Mouse (Mus musculus) fibroblast of lung, adult 2 months (primary cell): ENCODE data around the gene Vps9d1.
"Not testable (repeated sequence)": the region's sequence is repeated elsewhere in the genome, so short reads cannot be mapped to it uniquely, and the experiment has no call there.

ENCODE experiments used
- DNase-seq: peaks from one replicate; pipeline ENCODE4 v3.0.0-alpha.2; 2011; ENCODE audit warnings: low read depth

Gene Vps9d1

DNA sequence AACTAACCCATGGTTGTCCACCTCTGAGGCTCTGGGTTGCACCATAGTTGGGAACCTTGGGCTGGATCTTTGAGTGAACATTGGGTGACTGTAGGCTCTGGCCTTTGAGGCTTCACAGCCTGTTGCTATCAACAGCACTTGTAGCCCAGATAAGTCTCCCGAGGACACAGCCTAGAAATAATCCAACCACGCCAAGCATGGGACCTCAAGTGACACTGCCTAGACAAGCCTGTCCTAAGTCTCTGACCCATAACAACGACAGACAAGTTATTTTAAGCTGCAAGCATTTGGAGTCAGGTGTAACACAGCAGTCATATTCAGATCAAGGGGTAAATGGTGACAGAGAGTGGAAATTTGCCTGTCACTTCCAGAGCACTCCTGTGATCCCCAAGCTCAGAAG is 38.7 kb downstream of the Vps9d1 start:
- DNase-seq = no peak

DNA sequence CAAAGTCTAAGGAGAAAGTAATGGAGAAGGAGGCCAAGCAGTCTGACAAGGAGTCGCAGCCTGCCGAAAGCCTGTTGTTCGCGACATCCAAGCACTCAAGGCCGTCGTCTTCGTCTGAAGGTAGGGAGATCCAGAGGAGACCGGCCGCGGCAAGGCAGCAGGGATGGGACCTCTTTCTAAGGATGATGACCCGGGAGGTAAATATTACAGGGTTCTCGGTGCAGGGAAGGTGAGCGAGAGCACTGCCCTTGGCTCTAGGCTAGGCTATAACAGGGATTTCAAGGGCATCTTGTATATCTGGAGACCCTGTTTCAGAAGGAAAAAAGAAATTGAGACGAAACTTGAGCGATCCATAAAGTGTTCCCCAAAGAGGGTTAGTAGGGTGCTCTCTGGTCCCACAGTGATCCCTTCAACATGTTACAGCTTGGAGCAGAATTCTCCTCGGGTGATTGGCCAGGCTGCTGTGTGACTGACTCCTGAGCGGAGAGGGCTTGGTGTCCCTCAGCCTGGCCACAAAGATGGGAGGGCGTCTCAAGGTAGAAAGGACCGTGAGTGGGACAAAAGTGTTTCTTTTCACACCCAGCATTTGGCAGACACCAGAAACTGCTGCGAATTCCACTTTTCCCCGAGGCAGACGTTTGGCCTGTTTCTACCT is 40.9 kb downstream of the Vps9d1 start:
- no peak for DNase-seq

DNA sequence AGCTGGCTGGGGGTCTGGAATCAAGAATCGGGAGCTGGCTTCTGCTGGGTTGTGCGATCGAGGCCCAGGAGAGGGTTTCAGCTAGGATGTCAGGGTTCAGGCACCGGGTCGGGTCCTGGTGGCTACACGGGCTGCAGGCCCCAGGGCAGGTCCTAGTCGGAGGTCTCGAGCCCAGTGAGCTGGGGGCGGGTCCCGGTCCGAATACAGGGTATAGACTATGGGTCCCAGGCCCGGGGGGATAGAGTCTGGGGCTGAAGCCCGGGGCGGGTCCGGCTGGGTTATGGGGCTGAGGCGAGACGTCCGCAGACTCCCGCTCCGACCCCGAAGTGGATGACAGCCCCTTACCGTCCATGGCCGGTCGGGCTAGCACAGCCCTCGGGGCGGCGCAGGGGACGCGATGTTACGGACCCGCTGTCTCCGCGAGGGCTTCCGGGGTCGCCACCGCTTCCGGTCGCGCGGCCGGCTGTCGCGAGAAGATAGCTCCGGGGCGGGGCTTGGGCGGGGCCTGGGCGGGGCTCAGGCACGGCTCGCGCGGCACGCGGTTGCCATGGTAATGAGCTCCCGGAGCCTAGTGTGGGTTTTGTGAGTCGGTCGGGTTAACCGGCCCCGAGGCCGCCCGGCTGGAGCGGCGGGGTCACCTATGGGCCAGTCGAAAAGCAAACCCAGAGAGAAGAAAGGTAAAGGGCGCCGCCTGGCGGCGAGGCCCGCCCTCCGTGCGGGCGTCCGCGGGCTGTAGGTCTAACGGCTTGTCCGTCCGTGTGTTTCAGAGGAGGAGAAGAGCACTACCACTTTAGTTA is 41.6 kb downstream of the Vps9d1 start, which contains the start of the genes Chmp1a and Spata33:
Gene Chmp1a, minus strand, starts transcription at position 443 of the 797 bp plus-strand sequence.
Gene Spata33, plus strand, starts transcription at position 512 of the 797 bp plus-strand sequence.
- DNase-seq = peak; percentile 79

DNA sequence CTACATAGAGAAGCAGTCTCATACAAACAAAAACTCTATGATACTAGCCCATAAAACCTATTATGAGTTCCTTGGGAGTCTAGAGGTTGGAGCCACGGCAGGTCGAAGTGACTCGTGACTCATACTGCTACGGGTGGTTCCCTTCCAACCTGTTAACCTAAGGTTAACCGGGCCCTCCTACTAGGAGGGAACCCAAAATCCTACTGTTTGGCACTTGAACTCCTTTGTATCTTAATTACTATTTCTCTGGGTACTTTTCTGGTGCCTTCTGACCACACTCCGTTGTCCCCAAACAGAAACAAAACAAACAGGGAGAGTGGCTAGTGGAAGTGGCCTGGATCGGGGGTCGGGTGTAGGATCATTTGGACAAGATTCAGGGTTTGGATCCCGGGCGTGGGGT is 42.3 kb downstream of the Vps9d1 start:
- DNase-seq = no peak

DNA sequence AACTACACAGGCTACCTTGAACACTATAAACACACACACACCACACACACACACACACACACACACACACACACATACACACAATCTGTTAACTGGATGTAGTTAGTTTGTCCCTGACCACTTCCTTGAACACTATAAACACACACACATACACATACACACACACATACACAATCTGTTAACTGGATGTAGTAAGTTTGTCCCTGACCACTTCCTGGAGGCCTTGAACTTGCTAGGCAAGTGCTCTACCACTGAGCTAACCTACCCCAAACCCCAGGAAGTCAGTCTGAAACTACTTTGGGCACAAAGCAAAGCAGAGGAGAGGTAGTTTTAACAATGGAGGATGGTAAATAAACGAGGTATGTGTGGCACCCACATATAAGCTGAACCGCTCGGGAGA is 50.6 kb downstream of the Vps9d1 start:
- no peak for DNase-seq

DNA sequence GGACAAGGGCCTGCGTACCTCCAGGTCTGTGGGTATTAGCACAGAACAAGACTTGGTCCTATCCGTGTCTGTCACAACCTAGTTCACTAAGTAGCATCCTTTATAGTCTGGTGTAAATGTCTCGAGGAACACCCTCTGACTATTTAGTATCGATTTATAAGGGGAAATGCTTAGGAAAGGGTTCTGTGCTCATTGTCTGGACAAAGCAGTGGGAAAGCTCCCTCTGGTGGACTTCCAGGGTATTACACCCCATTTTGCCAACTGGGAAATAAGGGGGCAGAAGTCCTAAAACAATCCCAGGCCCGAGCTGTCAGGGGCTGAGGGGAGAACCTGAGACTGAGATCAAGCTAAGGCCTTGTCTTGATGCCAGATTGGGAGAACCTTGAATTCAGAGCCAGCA is 51.9 kb downstream of the Vps9d1 start:
- peak; percentile 33 for DNase-seq

DNA sequence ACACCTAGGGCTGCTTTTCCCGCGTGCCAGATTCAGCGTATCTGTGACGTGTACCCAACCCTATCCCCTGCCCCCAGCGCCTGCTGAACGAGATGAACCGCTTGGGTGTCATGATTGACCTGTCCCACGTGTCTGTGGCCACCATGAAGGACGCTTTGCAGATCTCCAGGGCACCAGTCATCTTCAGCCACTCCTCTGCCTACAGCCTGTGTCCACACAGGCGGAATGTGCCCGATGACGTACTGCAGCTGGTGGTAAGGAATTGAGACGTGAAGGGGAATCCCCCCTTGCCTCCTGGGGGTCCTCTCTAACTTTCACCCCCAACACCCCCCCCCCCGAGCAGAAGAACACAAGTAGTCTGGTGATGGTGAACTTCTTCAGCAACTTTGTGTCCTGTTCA is 54.3 kb downstream of the Vps9d1 start:
- DNase-seq = no peak

DNA sequence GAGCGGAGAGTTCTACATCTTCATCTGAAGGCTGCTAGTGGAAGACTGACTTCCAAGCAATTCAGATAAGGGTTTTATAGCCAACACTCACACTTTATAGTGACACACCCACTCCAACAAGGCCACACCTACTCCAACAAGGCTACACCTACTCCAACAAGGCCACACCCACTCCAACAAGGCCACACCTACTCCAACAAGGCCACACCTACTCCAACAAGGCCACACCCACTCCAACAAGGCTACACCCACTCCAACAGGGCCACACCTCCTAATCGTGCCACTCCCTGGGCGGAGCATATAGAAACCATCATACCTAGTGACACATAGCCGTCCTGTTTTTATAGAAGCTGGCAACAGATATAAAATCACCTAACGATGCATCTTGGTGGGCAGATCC is 57.1 kb downstream of the Vps9d1 start:
- not testable (repeated sequence) for DNase-seq

DNA sequence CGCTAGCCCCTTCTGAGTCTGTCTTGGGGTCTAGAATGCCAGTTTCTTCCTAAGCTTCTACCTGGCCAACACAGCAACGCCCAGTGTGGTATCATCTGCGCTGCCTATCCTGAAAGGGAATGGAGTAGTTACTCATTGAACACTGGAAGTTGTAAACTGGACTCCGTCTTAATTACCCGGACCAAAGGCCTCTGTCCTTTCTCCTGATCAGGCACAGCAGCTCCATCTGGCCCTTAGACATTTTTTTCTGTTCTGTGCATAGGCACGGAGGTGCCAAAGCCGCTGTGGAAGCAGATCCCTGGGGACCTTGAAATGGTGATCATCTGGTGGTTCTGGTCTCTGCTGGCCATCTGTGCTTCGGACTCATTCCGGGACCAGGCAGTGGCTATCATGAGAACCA is 60.4 kb downstream of the Vps9d1 start:
- no peak for DNase-seq
